Mouse (Mus musculus): ENCODE data around the gene Cdc34.

DNA sequence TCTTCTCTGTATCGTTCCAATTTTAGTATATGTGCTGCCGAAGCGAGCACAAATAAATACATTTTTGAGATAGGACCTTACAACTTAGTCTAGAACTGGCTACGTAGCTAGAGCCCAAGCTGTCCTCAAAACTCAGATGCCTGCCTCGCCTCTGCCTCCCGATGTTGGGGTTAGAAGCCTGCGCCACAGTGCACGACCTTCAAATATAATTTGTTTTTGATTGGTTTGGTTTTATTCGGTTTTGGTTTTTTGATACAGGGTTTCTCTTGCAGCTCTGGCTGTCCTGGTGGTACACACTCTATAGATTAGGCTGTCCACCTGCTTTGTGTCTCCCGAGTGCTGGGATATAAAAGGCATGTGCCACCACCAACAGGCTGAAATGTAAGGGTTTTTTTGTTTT is 21.5 kb downstream of the Cdc34 start:
- TF ChIP-seq CTCF (IDR thresholded peaks at IDR 0.05; ENCODE audit: borderline replicate concordance, extremely low read depth, insufficient read depth, insufficient read length): no peak
- TF ChIP-seq POLR2A (IDR thresholded peaks at IDR 0.05; ENCODE audit: borderline replicate concordance, extremely low read depth, insufficient read depth, insufficient read length, poor library complexity, severe bottlenecking): no peak

Data from brain, embryonic 14.5 days (tissue).